Mouse (Mus musculus): Measurements from ENCODE around the gene Eif3j1. TPM values are rescaled to one million over a fixed set of nuclear protein-coding genes. Genes with fewer than 3 reads are reported as not detected.

Gene Eif3j1
- total and polyA plus RNA-seq, 2 experiments from 2014 or later = 12.3 to 13.5 TPM

DNA sequence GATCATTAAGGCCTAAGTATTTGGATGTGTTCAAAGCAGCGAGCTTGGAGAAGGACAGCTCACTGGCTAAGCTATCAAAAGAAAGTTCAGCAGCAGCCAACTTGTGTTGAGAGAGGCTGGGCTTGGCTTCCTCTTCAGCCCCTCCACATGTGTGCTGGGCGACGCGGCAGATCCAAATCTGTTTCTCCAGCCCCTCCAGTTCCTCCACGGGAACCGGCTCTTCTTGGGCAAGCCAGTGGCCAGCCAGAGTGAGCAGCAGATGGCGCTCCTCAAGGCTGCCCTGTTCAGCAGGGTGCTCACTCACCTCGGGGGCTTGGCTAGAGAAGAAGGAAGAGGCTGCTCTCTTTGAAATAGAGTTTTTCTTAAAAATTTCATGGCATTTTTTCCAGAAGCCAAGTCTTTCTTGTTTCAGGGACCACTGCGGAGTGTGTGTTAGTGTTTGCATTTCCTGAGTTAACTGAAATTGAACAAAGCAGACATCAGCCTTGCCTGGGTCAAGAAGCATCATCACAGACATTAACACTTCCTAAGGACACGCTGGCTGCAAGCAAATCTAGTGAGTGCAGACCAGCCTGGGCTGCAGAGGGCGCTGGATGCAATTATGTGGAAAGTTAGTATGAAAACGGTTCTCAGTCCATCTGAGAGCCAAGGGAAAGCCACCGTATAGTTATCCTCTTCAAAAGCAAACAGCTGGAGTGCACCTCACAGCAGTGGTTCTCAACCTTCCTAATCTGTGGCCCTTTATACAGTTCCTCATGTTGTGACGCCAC is 37.0 kb downstream of the Eif3j1 start:
- Histone ChIP-seq H3K36me3 (ENCODE audit: insufficient read depth, low read length) (peaks cover 38% of the 10 kb centered on the region), H3K4me3 (ENCODE audit: low read depth, low read length) (no peak overlapping the region), H3K9ac (replicated peaks; ENCODE audit: low read length, poor library complexity, severe bottlenecking) (no peak overlapping the region), H3K27me3 (ENCODE audit: insufficient read depth, low read length) (no peaks in the 10 kb centered on the region), H3K4me2 (ENCODE audit: low read depth, low read length, poor library complexity, severe bottlenecking) (no peak overlapping the region), H3K9me3 (ENCODE audit: low read length) (no peaks in the 10 kb centered on the region), H3K4me1 (ENCODE audit: insufficient read depth, low read length) (no peaks in the 10 kb centered on the region), H3K27ac (ENCODE audit: low read depth, low read length) (no peak overlapping the region)
- peak; percentile 66 for DNase-seq (ENCODE audit: low spot score)
- 0 out of 2 replicates have a peak, but pooled peaks have one; percentile 23 for ATAC-seq (ENCODE audit: low FRiP score)
- 47% methylated on average over 14 of the region's 14 CpGs for WGBS
- peak; percentile 57 for TF ChIP-seq CTCF (IDR thresholded peaks at IDR 0.05)

DNA sequence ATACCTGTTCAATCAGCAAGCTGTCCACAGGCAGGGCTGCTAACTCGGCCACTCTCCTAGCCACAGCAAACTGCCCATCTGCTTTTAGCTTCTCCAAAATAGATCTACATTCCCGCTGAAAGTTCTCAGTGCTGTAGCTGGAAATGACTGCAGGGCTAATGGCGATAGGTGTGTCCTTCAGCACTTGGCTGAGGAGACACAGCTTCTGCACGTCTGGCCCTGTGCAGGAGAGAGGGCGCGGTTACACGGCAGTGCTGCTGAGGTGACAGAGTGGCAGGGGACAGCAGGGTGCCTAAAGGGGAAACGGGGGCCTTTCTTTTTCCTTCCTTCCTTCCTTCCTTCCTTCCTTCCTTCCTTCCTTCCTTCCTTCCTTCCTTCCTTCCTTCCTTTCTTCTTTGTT is 37.9 kb downstream of the Eif3j1 start:
- Histone ChIP-seq H3K27me3 (ENCODE audit: insufficient read depth, low read length) (no peaks in the 10 kb centered on the region), H3K9ac (replicated peaks; ENCODE audit: low read length, poor library complexity, severe bottlenecking) (no peak overlapping the region), H3K27ac (ENCODE audit: low read depth, low read length) (no peak overlapping the region), H3K9me3 (ENCODE audit: low read length) (no peaks in the 10 kb centered on the region), H3K4me3 (ENCODE audit: low read depth, low read length) (no peak overlapping the region), H3K4me2 (ENCODE audit: low read depth, low read length, poor library complexity, severe bottlenecking) (no peak overlapping the region), H3K36me3 (ENCODE audit: insufficient read depth, low read length) (peaks cover 45% of the 10 kb centered on the region), H3K4me1 (ENCODE audit: insufficient read depth, low read length) (no peaks in the 10 kb centered on the region)
- WGBS = 89% methylated on average over 8 of the region's 8 CpGs
- no peak for TF ChIP-seq CTCF (IDR thresholded peaks at IDR 0.05)
- ATAC-seq (ENCODE audit: low FRiP score) (no peak), DNase-seq (ENCODE audit: low spot score) (no peak)

DNA sequence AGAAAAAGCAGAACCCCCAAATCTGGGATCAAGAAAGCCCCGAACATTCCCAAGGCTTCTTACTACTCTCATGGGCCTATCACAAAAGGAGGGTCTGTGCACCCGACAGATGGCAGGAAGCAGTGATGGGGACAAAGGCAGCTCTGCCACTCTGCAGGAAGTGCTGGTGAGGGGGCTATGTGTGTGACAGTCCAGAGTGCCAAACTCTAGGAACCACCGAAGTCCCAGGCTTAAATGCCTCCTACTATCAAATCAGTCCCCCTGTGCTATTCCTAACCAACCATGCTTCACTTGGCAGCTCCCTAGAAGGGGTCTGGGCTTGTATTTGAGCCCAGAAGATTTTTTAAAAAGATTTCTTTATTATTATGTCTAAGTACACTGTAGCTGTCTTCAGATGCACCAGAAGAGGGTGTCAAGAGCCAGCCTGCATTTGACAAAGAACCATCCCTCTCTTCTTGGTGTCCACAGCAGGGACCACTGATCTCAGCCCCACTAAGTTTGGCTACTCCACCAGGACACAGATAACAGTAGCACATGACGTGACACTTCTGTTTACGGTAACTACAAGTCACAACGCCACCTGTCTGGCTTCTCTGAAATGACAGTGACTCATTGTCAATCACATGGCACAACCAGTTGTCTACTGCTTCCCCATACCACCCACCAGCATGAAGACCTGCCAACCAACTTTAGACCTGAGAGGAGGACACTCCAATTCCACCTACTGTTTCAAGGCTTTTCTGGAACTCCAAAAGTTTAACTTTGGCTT is 41.0 kb downstream of the Eif3j1 start:
- WGBS = 90% methylated on average over 6 of the region's 6 CpGs
- no peak for DNase-seq (ENCODE audit: low spot score)
- no peaks in the 10 kb centered on the region for H3K9me3 ChIP-seq (ENCODE audit: low read length)
- H3K4me2 ChIP-seq (ENCODE audit: low read depth, low read length, poor library complexity, severe bottlenecking) = no peak overlapping the region
- no peak for TF ChIP-seq CTCF (IDR thresholded peaks at IDR 0.05)
- H3K27ac ChIP-seq (ENCODE audit: low read depth, low read length) = no peak overlapping the region
- H3K4me3 ChIP-seq (ENCODE audit: low read depth, low read length) = no peak overlapping the region
- H3K36me3 ChIP-seq (ENCODE audit: insufficient read depth, low read length) = peaks cover 53% of the 10 kb centered on the region
- no peak overlapping the region for H3K9ac ChIP-seq (replicated peaks; ENCODE audit: low read length, poor library complexity, severe bottlenecking)
- H3K4me1 ChIP-seq (ENCODE audit: insufficient read depth, low read length) = no peaks in the 10 kb centered on the region
- no peaks in the 10 kb centered on the region for H3K27me3 ChIP-seq (ENCODE audit: insufficient read depth, low read length)
- no peak for ATAC-seq (ENCODE audit: low FRiP score)

DNA sequence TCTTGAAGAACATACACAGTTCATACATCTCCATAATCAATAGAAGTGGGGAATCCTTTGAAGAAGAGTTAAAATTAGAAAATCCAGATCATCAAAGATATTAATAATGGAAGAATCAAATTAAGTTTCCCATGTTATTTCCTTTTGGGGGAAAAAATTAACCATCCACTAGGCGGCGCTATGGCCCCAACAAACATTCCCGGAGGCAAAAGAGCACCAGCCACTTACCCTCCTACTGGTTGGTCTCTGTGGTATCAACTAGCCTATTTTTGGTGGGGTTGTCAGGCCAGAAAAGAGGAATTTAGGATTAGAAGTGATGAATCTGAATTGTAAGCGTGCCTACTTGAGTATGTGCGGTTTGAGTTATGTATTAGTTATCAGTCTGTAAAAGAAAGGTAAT is 41.6 kb downstream of the Eif3j1 start:
- Histone ChIP-seq H3K9ac (replicated peaks; ENCODE audit: low read length, poor library complexity, severe bottlenecking) (no peak overlapping the region), H3K9me3 (ENCODE audit: low read length) (no peaks in the 10 kb centered on the region), H3K36me3 (ENCODE audit: insufficient read depth, low read length) (peaks cover 52% of the 10 kb centered on the region), H3K4me1 (ENCODE audit: insufficient read depth, low read length) (no peaks in the 10 kb centered on the region), H3K4me3 (ENCODE audit: low read depth, low read length) (no peak overlapping the region), H3K4me2 (ENCODE audit: low read depth, low read length, poor library complexity, severe bottlenecking) (no peak overlapping the region), H3K27me3 (ENCODE audit: insufficient read depth, low read length) (no peaks in the 10 kb centered on the region), H3K27ac (ENCODE audit: low read depth, low read length) (no peak overlapping the region)
- ATAC-seq (ENCODE audit: low FRiP score) (no peak), DNase-seq (ENCODE audit: low spot score) (peak; percentile 34)
- TF ChIP-seq CTCF (IDR thresholded peaks at IDR 0.05) = peak; percentile 74
- 37% methylated on average over 5 of the region's 5 CpGs for WGBS

DNA sequence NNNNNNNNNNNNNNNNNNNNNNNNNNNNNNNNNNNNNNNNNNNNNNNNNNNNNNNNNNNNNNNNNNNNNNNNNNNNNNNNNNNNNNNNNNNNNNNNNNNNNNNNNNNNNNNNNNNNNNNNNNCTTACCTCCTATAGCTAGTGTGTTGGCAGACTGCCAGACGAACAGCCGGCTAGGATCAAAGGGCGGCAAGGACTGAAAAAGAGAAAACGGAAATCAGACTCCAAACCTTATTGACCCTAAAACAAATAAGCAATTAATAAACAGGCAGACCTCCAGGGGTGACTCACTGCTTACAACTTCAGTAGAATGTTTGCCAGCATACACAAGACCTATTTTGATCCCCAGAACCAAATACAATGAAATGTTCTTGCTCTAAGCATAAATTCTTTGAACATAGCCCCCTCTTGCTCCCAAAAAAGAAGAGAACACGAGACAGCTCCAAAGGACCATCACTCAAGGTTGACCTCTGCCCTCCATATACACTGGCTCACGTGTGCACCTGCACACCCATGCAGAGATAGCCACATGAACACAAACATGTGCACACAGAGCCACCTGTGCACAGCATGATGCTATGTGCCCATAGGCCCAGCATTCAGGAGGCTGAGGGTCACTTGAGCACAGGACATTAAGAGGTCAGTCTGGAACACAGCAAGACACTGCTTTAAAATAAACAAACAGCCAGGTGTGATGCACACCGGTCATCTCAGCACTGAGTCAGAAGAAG is 53.5 kb downstream of the Eif3j1 start:
- DNase-seq (ENCODE audit: low spot score) = peak; percentile 37
- no peaks in the 10 kb centered on the region for H3K9me3 ChIP-seq (ENCODE audit: low read length)
- 50% methylated on average over 7 of the region's 7 CpGs for WGBS
- no peak overlapping the region for H3K4me3 ChIP-seq (ENCODE audit: low read depth, low read length)
- no peak overlapping the region for H3K27ac ChIP-seq (ENCODE audit: low read depth, low read length)
- H3K27me3 ChIP-seq (ENCODE audit: insufficient read depth, low read length) = no peaks in the 10 kb centered on the region
- no peak overlapping the region for H3K9ac ChIP-seq (replicated peaks; ENCODE audit: low read length, poor library complexity, severe bottlenecking)
- no peak overlapping the region for H3K4me2 ChIP-seq (ENCODE audit: low read depth, low read length, poor library complexity, severe bottlenecking)
- H3K36me3 ChIP-seq (ENCODE audit: insufficient read depth, low read length) = peaks cover 56% of the 10 kb centered on the region
- TF ChIP-seq CTCF (IDR thresholded peaks at IDR 0.05) = no peak
- H3K4me1 ChIP-seq (ENCODE audit: insufficient read depth, low read length) = no peaks in the 10 kb centered on the region
- ATAC-seq (ENCODE audit: low FRiP score) = no peak
